Mouse (Mus musculus): ENCODE results near the gene Aqr.
"Not testable (repeated sequence)": the region's sequence is repeated elsewhere in the genome, so short reads cannot be mapped to it uniquely, and the experiment has no call there.

Gene Aqr

GRCm38 (mm10) chr2:114186924-114187323, at the start of gene Aqr:
Aqr (minus strand) TSS chr2:114187024.
- DNase-seq (ENCODE audit: low spot score in 2 of 2), result not testable (repeated sequence)

DNA sequence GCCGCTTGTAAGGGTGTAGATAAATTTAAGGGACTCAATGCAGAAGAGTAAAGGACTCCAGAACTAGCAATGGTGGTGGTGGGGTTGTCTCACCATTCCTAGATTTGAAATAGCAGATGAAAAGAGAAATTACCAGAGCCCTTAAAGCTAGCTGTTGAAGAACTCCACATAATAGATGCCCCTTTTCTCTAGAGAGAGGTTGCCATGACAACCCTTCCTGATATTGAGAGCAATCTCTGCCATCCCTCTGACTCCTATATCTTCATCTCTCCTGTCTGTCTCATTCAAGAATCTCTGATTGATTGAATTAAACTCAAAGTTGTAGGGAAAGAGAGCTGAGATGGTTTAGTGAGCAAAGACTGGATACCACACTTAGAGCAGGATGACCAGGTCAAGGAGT, 49.7 kb upstream of the Aqr start:
- no peak for DNase-seq (ENCODE audit: low spot score in 2 of 2)

GRCm38 (mm10) chr2:114235584-114235983, 48.8 kb upstream of the Aqr start:
- DNase-seq (ENCODE audit: low spot score in 2 of 2), result no peak

DNA sequence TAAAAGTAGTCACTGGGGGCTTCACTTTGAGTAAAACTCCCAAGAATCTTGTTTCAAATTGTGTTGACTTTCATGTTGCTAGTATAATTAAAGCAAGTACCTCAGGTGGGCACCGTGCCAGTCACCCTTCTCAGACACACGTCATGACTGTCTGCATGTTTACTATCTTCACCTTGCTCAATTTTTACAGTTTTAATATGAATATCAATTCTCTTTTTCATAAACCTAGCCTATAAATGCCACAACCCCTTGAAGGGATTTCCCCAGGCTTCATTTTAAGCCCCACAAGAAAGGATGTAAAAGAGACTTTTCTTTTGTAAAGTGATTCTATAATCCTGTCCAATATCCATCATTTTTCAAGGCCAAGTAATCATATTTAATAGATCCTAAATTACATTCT, 44.4 kb upstream of the Aqr start:
- DNase-seq (ENCODE audit: low spot score in 2 of 2), result no peak

GRCm38 (mm10) chr2:114228672-114229071, 41.8 kb upstream of the Aqr start:
- no peak for DNase-seq (ENCODE audit: low spot score in 2 of 2)

- DNase-seq (ENCODE audit: low spot score in 2 of 2), result no peak
Measured at GRCm38 (mm10) chr2:114205036-114205435, 18.2 kb upstream of the Aqr start.

- DNase-seq (ENCODE audit: low spot score in 2 of 2), result no peak
Measured at GRCm38 (mm10) chr2:114201574-114201973, 14.8 kb upstream of the Aqr start.

DNA sequence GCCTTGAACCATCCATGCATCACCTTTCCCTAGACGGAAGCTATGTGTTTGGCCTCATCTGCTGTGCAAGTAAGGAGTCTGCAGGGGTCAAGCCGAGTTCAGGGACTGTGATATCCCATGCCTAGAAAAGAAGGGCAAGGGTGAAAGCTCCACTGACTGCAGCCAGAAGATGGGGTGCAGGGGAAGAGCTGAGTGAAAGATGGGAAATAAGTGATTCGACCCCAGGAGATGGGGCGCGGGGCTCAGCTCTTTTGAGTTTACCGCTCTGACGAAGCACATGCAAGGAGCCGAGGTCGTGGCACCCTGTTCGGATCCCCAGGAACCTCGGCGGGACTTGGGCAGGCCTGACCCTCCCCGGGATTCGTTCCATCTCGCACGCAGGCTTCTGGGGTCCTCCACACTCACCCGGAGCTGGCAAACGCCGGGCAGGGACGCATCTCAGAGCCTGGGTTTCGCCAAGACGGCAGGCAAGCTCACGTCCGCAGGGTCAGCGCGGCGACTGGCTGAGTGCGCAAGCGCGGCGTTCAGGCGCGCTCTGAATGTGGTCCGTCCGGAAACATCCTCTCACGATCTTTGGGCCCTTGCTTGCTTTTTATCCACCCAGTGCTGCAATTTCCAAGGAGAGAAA, 14.2 kb upstream of the Aqr start, which contains the start of gene Zfp770:
TSS of gene Zfp770 (minus strand) at position 538 of the 628 bp plus-strand sequence.
- peak; percentile 67 to 87 for DNase-seq (ENCODE audit: low spot score in 2 of 2)

- DNase-seq (ENCODE audit: low spot score in 2 of 2), result no peak
Measured at GRCm38 (mm10) chr2:114196421-114196820, 9.6 kb upstream of the Aqr start.

DNA sequence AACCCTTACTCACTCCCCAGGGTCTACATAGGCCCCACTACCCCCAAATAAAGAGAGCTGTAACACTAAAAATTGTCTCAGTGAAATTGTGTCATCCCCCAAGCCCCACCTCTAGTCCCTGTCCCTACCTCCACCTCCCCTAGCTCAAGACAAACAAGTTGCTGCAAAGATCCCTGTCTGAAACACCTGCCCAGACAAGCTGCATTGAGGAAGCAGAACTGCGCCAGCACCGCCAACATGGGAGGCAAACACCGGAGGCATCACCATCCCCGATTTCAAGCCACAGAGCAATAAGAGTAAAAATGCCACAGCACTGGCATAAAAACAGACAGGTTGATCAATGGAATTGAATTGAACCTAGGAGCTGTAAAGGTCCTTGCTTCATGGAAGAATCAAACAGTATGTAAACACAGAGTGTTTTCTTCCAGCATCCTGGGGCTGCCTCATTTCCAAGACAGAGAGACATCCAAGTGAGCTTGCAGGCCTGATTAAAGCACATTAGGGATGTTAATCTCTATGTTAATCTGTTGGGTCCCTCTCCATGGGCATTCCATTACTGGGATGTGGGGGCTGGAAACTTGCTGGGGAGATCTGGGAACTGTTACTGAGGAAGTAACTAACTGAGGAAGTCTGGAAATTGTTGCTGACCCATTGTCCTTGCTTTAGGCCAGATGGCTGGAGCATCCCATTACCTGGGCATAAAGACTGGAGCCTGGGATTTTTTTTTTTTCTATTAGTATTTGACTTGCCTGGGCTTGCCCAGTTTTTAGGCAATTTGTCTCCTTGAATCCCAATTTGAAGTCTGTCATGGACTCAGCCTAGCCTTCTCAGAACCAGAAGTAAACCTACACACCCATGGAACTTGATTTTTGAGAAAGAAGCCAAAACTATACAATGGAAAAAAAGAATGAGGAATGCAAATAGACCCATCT, 8.8 kb downstream of the Aqr start:
- no peak for DNase-seq (ENCODE audit: low spot score in 2 of 2)

- peak; percentile 75 to 87 for DNase-seq (ENCODE audit: low spot score in 2 of 2)
Measured at GRCm38 (mm10) chr2:114174651-114175484, 12.0 kb downstream of the Aqr start.

DNA sequence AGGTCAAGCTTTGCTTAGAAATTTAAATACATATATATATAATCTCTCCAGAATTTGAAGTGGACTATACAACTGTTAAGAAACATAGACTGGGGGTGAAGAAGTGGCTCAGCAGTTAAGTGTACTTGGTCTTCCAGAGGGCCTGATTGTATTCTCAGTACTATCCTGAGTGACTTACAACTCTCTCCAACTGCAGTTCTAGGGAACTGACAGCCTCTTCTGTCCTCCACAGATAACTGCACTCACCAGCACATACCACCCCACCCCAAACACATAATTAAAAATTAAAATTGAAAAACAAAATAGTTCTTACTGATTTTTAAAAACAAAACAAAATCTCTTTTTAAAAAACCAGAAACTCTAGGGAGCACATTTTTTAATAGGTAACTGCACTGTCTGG, 13.6 kb downstream of the Aqr start:
- no peak for DNase-seq (ENCODE audit: low spot score in 2 of 2)

- DNase-seq (ENCODE audit: low spot score in 2 of 2), result no peak
Measured at GRCm38 (mm10) chr2:114167837-114168236, 19.0 kb downstream of the Aqr start.

GRCm38 (mm10) chr2:114161978-114162377, 24.8 kb downstream of the Aqr start:
- DNase-seq (ENCODE audit: low spot score in 2 of 2), result no peak

GRCm38 (mm10) chr2:114157345-114157744, 29.5 kb downstream of the Aqr start:
- DNase-seq (ENCODE audit: low spot score in 2 of 2), result no peak

DNA sequence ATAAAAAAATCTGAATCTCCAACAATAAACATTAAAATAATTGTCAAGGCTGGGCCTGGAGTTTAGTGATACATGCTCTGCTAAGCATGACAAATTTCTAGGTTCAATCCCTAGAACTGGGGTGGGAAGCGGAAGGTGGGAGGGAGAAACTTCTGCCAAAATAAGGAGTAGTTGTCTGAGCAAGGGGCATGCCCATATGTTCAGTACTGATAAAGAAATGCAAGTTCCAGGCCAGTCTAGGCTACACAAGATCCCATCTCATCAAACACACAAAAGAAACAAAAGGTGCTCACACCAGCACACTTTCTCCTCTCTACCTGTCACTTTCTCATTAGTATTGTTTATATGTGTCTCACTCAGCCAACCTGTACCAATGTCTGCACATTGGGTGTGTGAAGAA, 30.2 kb downstream of the Aqr start:
- no peak for DNase-seq (ENCODE audit: low spot score in 2 of 2)

GRCm38 (mm10) chr2:114153247-114153646, 33.6 kb downstream of the Aqr start:
- no peak for DNase-seq (ENCODE audit: low spot score in 2 of 2)

- no peak for DNase-seq (ENCODE audit: low spot score in 2 of 2)
Measured at GRCm38 (mm10) chr2:114146864-114147458, 39.9 kb downstream of the Aqr start.

DNA sequence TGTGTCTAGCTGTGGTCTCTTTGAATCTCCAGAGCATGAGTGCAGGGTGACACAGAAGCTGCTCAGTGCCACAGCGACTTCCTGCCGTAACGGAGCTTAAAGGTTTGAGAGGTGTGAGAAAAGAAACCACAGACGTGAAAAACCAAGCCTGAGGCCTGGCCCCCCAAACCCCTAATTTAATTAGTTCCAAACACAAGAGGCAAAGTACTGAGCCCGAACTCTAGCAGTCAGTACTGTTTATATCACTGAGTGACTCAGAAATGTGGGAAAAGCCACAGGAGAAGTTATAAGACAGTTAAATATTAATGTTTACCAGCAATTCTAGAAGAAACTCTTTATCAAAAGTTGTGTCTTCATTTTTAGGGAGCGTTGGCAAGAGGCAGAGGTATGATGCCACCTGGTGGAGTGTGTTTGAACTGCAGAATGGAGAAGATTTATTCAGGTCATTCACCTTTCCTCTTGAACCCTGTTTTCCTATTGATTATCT, 41.5 kb downstream of the Aqr start:
- DNase-seq (ENCODE audit: low spot score in 2 of 2), result peak in 1 of 2 experiments; percentile 24

- no peak for DNase-seq (ENCODE audit: low spot score in 2 of 2)
Measured at GRCm38 (mm10) chr2:114144915-114145314, 41.9 kb downstream of the Aqr start.

GRCm38 (mm10) chr2:114143842-114144241, 43.0 kb downstream of the Aqr start:
- DNase-seq (ENCODE audit: low spot score in 2 of 2), result no peak

Data from spleen, postnatal 4 days (tissue).